Mouse (Mus musculus) CH12.LX (cell line): Measurements from ENCODE around the gene Sycp2. TPM values are rescaled to one million over a fixed set of nuclear protein-coding genes. Genes with fewer than 3 reads are reported as not detected.

Experiments used
- DNase-seq: peaks from one replicate; pipeline ENCODE4 v3.0.0-alpha.2; 2013; ENCODE audit errors: extremely low read depth
- H3K27ac ChIP-seq: 2 replicates; pipeline ENCODE4 v1.5.1; 2012; ENCODE audit warnings: low read depth, mild to moderate bottlenecking, control low read depth, moderate library complexity; ENCODE audit not compliant: insufficient read depth
- H3K27me3 ChIP-seq: replicated peaks from 2 replicates; pipeline ENCODE3; 2012; ENCODE audit warnings: inconsistent platforms
- H3K36me3 ChIP-seq, 2 experiments: replicated peaks in 1 of 2; 2 replicates each; pipeline versions ENCODE3 to v1.6.1; 2012; ENCODE audit warnings: inconsistent platforms in 1 of 2, low read length in 1 of 2, mild to moderate bottlenecking in 1 of 2, mixed read lengths in 1 of 2, moderate library complexity in 1 of 2; ENCODE audit not compliant: control insufficient read depth in 1 of 2, insufficient read depth in 1 of 2
- H3K4me1 ChIP-seq, 2 experiments: 2 replicates each; pipeline ENCODE4 v1.6.1; 2012; ENCODE audit warnings: inconsistent platforms in 1 of 2, moderate library complexity in 1 of 2; ENCODE audit not compliant: insufficient read depth in 2 of 2, control insufficient read depth in 1 of 2
- H3K4me2 ChIP-seq: 2 replicates; pipeline ENCODE4 v1.6.1; 2012; ENCODE audit warnings: low read depth, mild to moderate bottlenecking, control low read depth; ENCODE audit not compliant: poor library complexity, insufficient read depth, severe bottlenecking
- H3K4me3 ChIP-seq, 3 experiments: fragments of 150-350 bp in 1 of 3; sonication (generic) in 1 of 3; replicated peaks in 1 of 3; 2 replicates each; pipeline versions ENCODE3 to v1.5.1; 2011 to 2012; ENCODE audit warnings: low read depth in 2 of 3, low read length in 2 of 3, mild to moderate bottlenecking in 2 of 3, moderate library complexity in 2 of 3, control low read depth in 1 of 3, improper control_type of control experiment in 1 of 3, inconsistent platforms in 1 of 3, mixed read lengths in 1 of 3; ENCODE audit not compliant: poor library complexity in 1 of 3
- H3K79me2 ChIP-seq: replicated peaks from 2 replicates; pipeline ENCODE4 v1.6.1; 2012; ENCODE audit warnings: mild to moderate bottlenecking, moderate library complexity; ENCODE audit not compliant: control insufficient read depth, poor library complexity, insufficient read depth, severe bottlenecking; ENCODE audit errors: extremely low read depth
- H3K9ac ChIP-seq: 2 replicates; pipeline ENCODE4 v1.6.1; 2012; ENCODE audit warnings: low read depth, mild to moderate bottlenecking, control low read depth, moderate library complexity; ENCODE audit not compliant: insufficient read depth
- H3K9me3 ChIP-seq: replicated peaks from 2 replicates; pipeline ENCODE3; 2012; ENCODE audit warnings: low read length, inconsistent platforms, mixed read lengths
- CHD1 ChIP-seq: IDR thresholded peaks from 2 replicates; pipeline ENCODE4 v1.6.1; 2012; ENCODE audit warnings: low read depth, low read length, improper control_type of control experiment, inconsistent platforms
- CHD2 ChIP-seq: IDR thresholded peaks from 2 replicates; pipeline ENCODE4 v1.6.1; 2011; ENCODE audit warnings: low read length, improper control_type of control experiment
- E2F4 ChIP-seq: IDR thresholded peaks from 2 replicates; pipeline ENCODE4 v1.6.1; 2011; ENCODE audit warnings: low read depth, low read length, improper control_type of control experiment; ENCODE audit not compliant: insufficient replicate concordance
- ELF1 ChIP-seq: IDR thresholded peaks from 2 replicates; pipeline ENCODE4 v1.6.1; 2014; ENCODE audit warnings: low read depth, mild to moderate bottlenecking, inconsistent platforms, low read length, improper control_type of control experiment
- ETS1 ChIP-seq: conservative IDR thresholded peaks from 2 replicates; pipeline ENCODE4 v1.6.1; 2012; ENCODE audit warnings: low read depth, mild to moderate bottlenecking, inconsistent platforms, low read length, improper control_type of control experiment, moderate library complexity
- IRF4 ChIP-seq: IDR thresholded peaks from 2 replicates; pipeline ENCODE4 v1.6.1; 2014; ENCODE audit warnings: low read depth, mild to moderate bottlenecking, inconsistent platforms, low read length, improper control_type of control experiment
- JUND ChIP-seq: conservative IDR thresholded peaks from 2 replicates; pipeline ENCODE4 v1.6.1; 2011; ENCODE audit warnings: low read depth, low read length, improper control_type of control experiment
- MAFK ChIP-seq: IDR thresholded peaks from 2 replicates; pipeline ENCODE4 v1.6.1; 2011; ENCODE audit warnings: low read length, improper control_type of control experiment; ENCODE audit not compliant: insufficient replicate concordance
- MAX ChIP-seq: IDR thresholded peaks from 2 replicates; pipeline ENCODE4 v1.6.1; 2011; ENCODE audit warnings: low read length, improper control_type of control experiment
- MAZ ChIP-seq: IDR thresholded peaks from 2 replicates; pipeline ENCODE4 v1.6.1; 2012; ENCODE audit warnings: low read depth, mild to moderate bottlenecking, inconsistent platforms, low read length, improper control_type of control experiment, moderate library complexity
- MEF2A ChIP-seq: IDR thresholded peaks from 2 replicates; pipeline ENCODE4 v1.6.1; 2014; ENCODE audit warnings: low read depth, mild to moderate bottlenecking, inconsistent platforms, low read length, improper control_type of control experiment, borderline replicate concordance
- MYC ChIP-seq: IDR thresholded peaks from 2 replicates; pipeline ENCODE4 v1.6.1; 2011; ENCODE audit warnings: low read depth, mild to moderate bottlenecking, improper control_type of control experiment, low read length
- NELFE ChIP-seq: IDR thresholded peaks from 2 replicates; pipeline ENCODE4 v1.6.1; 2011; ENCODE audit warnings: low read depth, low read length, improper control_type of control experiment
- PAX5 ChIP-seq: IDR thresholded peaks from 2 replicates; pipeline ENCODE4 v1.6.1; 2012; ENCODE audit warnings: low read length, inconsistent platforms, mixed read lengths
- POLR2A ChIP-seq: IDR thresholded peaks from 2 replicates; pipeline ENCODE4 v1.6.1; 2011; ENCODE audit warnings: low read depth, mild to moderate bottlenecking, improper control_type of control experiment, low read length
- RCOR1 ChIP-seq: conservative IDR thresholded peaks from 2 replicates; pipeline ENCODE4 v1.6.1; 2012; ENCODE audit warnings: low read depth, mild to moderate bottlenecking, inconsistent platforms, low read length, improper control_type of control experiment
- SIN3A ChIP-seq: IDR thresholded peaks from 2 replicates; pipeline ENCODE4 v1.6.1; 2012; ENCODE audit warnings: low read length, improper control_type of control experiment, inconsistent platforms
- USF1 ChIP-seq: IDR thresholded peaks from 2 replicates; pipeline ENCODE4 v1.6.1; 2014; ENCODE audit warnings: low read depth, mild to moderate bottlenecking, inconsistent platforms, low read length, improper control_type of control experiment
- USF2 ChIP-seq: conservative IDR thresholded peaks from 2 replicates; pipeline ENCODE4 v1.6.1; 2011; ENCODE audit warnings: low read depth, low read length, improper control_type of control experiment
- ZC3H11A ChIP-seq: IDR thresholded peaks from 2 replicates; pipeline ENCODE4 v1.6.1; 2012; ENCODE audit warnings: low read depth, mild to moderate bottlenecking, inconsistent platforms, low read length, improper control_type of control experiment
- ZMIZ1 ChIP-seq: IDR thresholded peaks from 2 replicates; pipeline ENCODE4 v1.6.1; 2012; ENCODE audit warnings: low read depth, mild to moderate bottlenecking, inconsistent platforms, low read length, improper control_type of control experiment
- ZNF384 ChIP-seq: IDR thresholded peaks from 2 replicates; pipeline ENCODE4 v1.6.1; 2012; ENCODE audit warnings: low read depth, low read length, improper control_type of control experiment, inconsistent platforms
- dilution Hi-C: fragments of 300-500 bp; cut with MboI; formaldehyde crosslinking; loops from 2 replicates; pipeline ENCODE4 v1.14.3; 2020; ENCODE audit warnings: low sequenced_read_pairs; ENCODE audit not compliant: extremely low pct_unique_long_range_greater_than_20kb, extremely low pct_ligation_motif_present
- in situ Hi-C: fragments of 300-500 bp; cut with MboI; formaldehyde crosslinking; loops from 3 replicates; pipeline ENCODE4 v1.14.3; 2019; ENCODE audit warnings: low sequenced_read_pairs, low pct_ligation_motif_present, low pct_unique_long_range_greater_than_20kb, mixed read lengths
- polyA plus RNA-seq: library from polyadenylated mRNA; unstranded; fragments of >175 nt; gene quantifications from 2 replicates; pipeline ENCODE4 v1.2.1, GENCODE M21; 2012; ENCODE audit warnings: low read depth; ENCODE audit not compliant: insufficient read length
- total RNA-seq, 2 experiments: library from RNA; depleted of rRNA; stranded (reverse); fragments of 300-350 nt in 1 of 2; fragments of >200 nt in 1 of 2; gene quantifications; 2 replicates each; pipeline ENCODE4 v1.2.3; 2012 to 2014

Sycp2 gene
- total and polyA plus RNA-seq, 3 experiments = not detected

DNA sequence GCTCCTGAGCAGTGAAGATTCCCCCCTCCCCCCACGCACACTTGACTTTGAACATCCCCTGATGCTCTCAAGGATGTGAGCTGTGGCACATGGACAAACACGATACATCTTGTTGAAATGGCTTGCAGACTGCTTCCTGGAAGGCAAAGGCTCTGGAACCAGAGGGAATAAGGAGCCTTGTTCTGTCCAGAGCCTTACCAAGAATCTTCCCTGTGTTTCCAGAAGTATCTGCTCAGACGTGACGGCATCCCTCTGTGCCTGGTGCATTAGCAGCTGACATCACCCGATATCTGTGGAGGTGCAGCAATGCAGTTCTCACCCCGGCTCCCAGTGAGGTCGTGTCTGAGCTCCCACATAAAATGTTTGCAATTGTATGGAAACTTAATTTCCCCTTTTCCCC, 87.7 kb downstream of the Sycp2 start:
- in situ Hi-C loops = no loop called here
- Histone ChIP-seq H3K79me2 (no peaks in the 10 kb centered on the region), H3K27ac (no peak overlapping the region), H3K36me3 (no peaks in the 10 kb centered on the region), H3K4me1 (no peaks in the 10 kb centered on the region), H3K4me3 (no peak overlapping the region), H3K27me3 (peaks cover 94% of the 10 kb centered on the region), H3K9me3 (no peaks in the 10 kb centered on the region), H3K9ac (no peak overlapping the region), H3K4me2 (no peak overlapping the region)
- DNase-seq = no peak
- dilution Hi-C loops = no loop called here
- TF ChIP-seq POLR2A (no peak), SIN3A (no peak), MEF2A (no peak), JUND (no peak), USF2 (no peak), MAFK (no peak), PAX5 (no peak), MYC (no peak)

DNA sequence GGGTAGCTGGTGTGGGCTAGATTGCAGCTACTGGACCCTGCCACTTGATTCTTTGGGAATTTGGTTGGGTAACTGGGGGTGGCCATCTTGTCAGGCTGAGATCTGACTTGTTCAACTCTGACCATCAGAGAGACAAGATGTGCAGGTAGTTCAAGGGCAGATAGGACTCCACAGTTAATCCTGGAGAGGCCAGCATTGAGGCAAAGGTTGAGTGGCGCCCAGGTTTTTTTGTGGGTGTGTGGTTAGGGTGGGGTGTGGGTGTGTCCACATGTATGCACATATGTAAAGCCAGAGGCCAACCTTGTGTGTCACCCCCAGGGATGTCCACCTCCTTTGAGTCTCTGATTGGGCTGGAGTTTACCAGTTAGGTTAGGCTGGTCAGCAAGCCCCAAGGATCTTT, 91.2 kb downstream of the Sycp2 start:
- no peak overlapping the region for H3K4me2 ChIP-seq
- TF ChIP-seq ZNF384 = no peak
- TF ChIP-seq CHD1 = no peak
- no peak for TF ChIP-seq SIN3A
- TF ChIP-seq ZMIZ1 = no peak
- TF ChIP-seq JUND = no peak
- no peak for TF ChIP-seq NELFE
- no peak for TF ChIP-seq MEF2A
- no peak for TF ChIP-seq ZC3H11A
- no peak for TF ChIP-seq RCOR1
- TF ChIP-seq MAX = no peak
- no peak for TF ChIP-seq CHD2
- no peak for TF ChIP-seq MAZ
- TF ChIP-seq ELF1 = no peak
- no peak for TF ChIP-seq ETS1
- TF ChIP-seq USF1 = no peak
- no peak for TF ChIP-seq E2F4
- no peak for TF ChIP-seq IRF4
- H3K36me3 ChIP-seq = no peaks in the 10 kb centered on the region
- in situ Hi-C loops = no loop called here
- no peak overlapping the region for H3K27ac ChIP-seq
- no peaks in the 10 kb centered on the region for H3K9me3 ChIP-seq
- dilution Hi-C loops = no loop called here
- H3K4me3 ChIP-seq = no peak overlapping the region
- no peak for DNase-seq
- no peaks in the 10 kb centered on the region for H3K79me2 ChIP-seq
- H3K9ac ChIP-seq = no peak overlapping the region
- no peaks in the 10 kb centered on the region for H3K4me1 ChIP-seq
- peaks cover 89% of the 10 kb centered on the region for H3K27me3 ChIP-seq
